Mouse (Mus musculus) cortical plate, adult 2 months (tissue): ENCODE results near the gene Klhl25. TPM values are rescaled to one million over a fixed set of nuclear protein-coding genes. Genes with fewer than 3 reads are reported as not detected.
"Not testable (repeated sequence)": the region's sequence is repeated elsewhere in the genome, so short reads cannot be mapped to it uniquely, and the experiment has no call there.

Source experiments
- H3K27ac ChIP-seq: fragments of 200-500 bp; 2 replicates; pipeline ENCODE4 v1.5.1; 2012; ENCODE audit warnings: low read length, control low read depth, inconsistent platforms; ENCODE audit not compliant: insufficient read depth
- H3K4me1 ChIP-seq: fragments of 200-500 bp; 2 replicates; pipeline ENCODE4 v1.6.1; 2011; ENCODE audit warnings: low read length; ENCODE audit not compliant: control insufficient read depth, insufficient read depth
- H3K4me3 ChIP-seq: fragments of 200-500 bp; 2 replicates; pipeline ENCODE4 v1.5.1; 2011; ENCODE audit warnings: mild to moderate bottlenecking, low read length, control low read depth; ENCODE audit not compliant: insufficient read depth
- CTCF ChIP-seq: fragments of 200-500 bp; IDR thresholded peaks from 2 replicates; pipeline ENCODE4 v1.5.1; 2011; ENCODE audit warnings: mild to moderate bottlenecking, control low read depth, low read length; ENCODE audit not compliant: insufficient read depth; ENCODE audit errors: extremely low read depth
- POLR2A ChIP-seq: fragments of 200-500 bp; IDR thresholded peaks from 2 replicates; pipeline ENCODE4 v1.6.1; 2011; ENCODE audit warnings: mild to moderate bottlenecking, low read length, control low read depth; ENCODE audit not compliant: insufficient read depth; ENCODE audit errors: extremely low read depth
- polyA plus RNA-seq: library from polyadenylated mRNA; depleted of rRNA; stranded (reverse); fragments of >200 nt; gene quantifications from 2 replicates; pipeline ENCODE4 v1.2.3, GENCODE M21; 2012

The Klhl25 gene
- polyA plus RNA-seq, 1 experiment: 7.8 TPM

DNA sequence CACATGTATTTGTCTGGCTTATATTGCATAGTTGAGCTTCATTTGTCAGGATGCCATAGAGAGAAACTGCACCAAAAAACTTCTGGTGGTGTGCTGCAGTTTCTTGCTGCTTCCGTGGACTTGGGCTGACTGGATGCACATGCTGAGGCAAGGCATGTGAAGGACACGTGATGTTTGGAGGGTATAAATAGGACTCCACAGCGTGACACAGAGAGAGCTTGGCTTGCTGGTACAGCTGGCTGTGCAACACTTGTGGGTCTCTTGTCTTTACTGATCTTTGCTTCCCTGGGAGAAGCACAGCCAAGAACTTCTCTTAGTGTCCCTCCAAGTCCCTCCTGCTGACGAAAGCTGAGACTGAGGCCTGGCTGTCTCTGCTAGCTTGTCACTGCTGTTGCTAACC is 69.6 kb downstream of the Klhl25 start:
- H3K27ac ChIP-seq: no peak overlapping the region
- TF ChIP-seq CTCF (no peak), POLR2A (no peak)
- H3K4me3 ChIP-seq: no peak overlapping the region

GRCm38 (mm10) chr7:75919745-75920144 is 71.6 kb downstream of the Klhl25 start:
- H3K4me1 ChIP-seq, H3K27ac ChIP-seq, H3K4me3 ChIP-seq: not testable (repeated sequence)

More for the DNA sequence above, 69.6 kb downstream of the Klhl25 start:
- no peaks in the 10 kb centered on the region for H3K4me1 ChIP-seq
